Mouse (Mus musculus) hindbrain, postnatal 0 days (tissue): ENCODE data around the gene Ergic1. TPM values are rescaled to one million over a fixed set of nuclear protein-coding genes. Genes with fewer than 3 reads are reported as not detected.

Source experiments
- ATAC-seq: fragments of 200-750 bp; cut with Nextera tagmentation; 2 replicates; pipeline ENCODE4 v1.8.0; 2017; ENCODE audit warnings: mild to moderate bottlenecking, moderate TSS enrichment, moderate library complexity
- DNase-seq: peaks from one replicate; pipeline ENCODE4 v3.0.0-alpha.2; 2015; ENCODE audit warnings: low spot score
- H3K27ac ChIP-seq: fragments of 300-500 bp; sonication (generic); 2 replicates; pipeline ENCODE4 v1.5.1; 2014; ENCODE audit warnings: mild to moderate bottlenecking
- H3K27me3 ChIP-seq: fragments of 300-500 bp; sonication (generic); 2 replicates; pipeline ENCODE4 v1.6.1; 2014; ENCODE audit warnings: low read length, mixed read lengths; ENCODE audit not compliant: insufficient read depth
- H3K36me3 ChIP-seq: fragments of 300-500 bp; sonication (generic); 2 replicates; pipeline ENCODE4 v1.6.1; 2014; ENCODE audit warnings: low read length, mixed read lengths; ENCODE audit not compliant: insufficient read depth
- H3K4me1 ChIP-seq: fragments of 300-500 bp; sonication (generic); 2 replicates; pipeline ENCODE4 v1.6.1; 2014; ENCODE audit warnings: antibody characterized with exemption, low read length, mixed read lengths; ENCODE audit not compliant: insufficient read depth
- H3K4me2 ChIP-seq: fragments of 300-500 bp; sonication (generic); 2 replicates; pipeline ENCODE4 v1.6.1; 2014; ENCODE audit warnings: low read depth, mild to moderate bottlenecking, low read length, moderate library complexity, mixed read lengths
- H3K4me3 ChIP-seq: fragments of 300-500 bp; sonication (generic); 2 replicates; pipeline ENCODE4 v1.5.1; 2014; ENCODE audit warnings: low read length
- H3K9ac ChIP-seq: fragments of 300-500 bp; sonication (generic); replicated peaks from 2 replicates; pipeline ENCODE4 v1.6.1; 2014; ENCODE audit warnings: mild to moderate bottlenecking, low read length, moderate library complexity, mixed read lengths
- H3K9me3 ChIP-seq: fragments of 300-500 bp; sonication (generic); 2 replicates; pipeline ENCODE4 v1.6.1; 2016; ENCODE audit warnings: low read length, mixed read lengths
- CTCF ChIP-seq: IDR thresholded peaks from 2 replicates; pipeline ENCODE4 v1.5.1; 2016; ENCODE audit warnings: antibody characterized with exemption, control low read depth, low read depth
- WGBS: fragments of 180-500 bp; shearing (Covaris S2); extraction: QIAGEN DNeasy Blood & Tissue Kit; methylation state at CpG from one replicate; pipeline ENCODE4 v1.1.7; 2014; 5-methylcytosine and 5-hydroxymethylcytosine counted together
- microRNA-seq, 2 experiments: library from miRNA; unstranded; fragments of <30 nt; microRNA quantifications; one replicate each; pipeline ENCODE4; 2016
- polyA plus RNA-seq: library from polyadenylated mRNA; unstranded; fragments of >200 nt; fragmentation: Nextera tagmentation; extraction: Ambion mirVana; gene quantifications from 2 replicates; pipeline ENCODE4 v1.2.1, GENCODE M21; 2015
- total RNA-seq: library from RNA; depleted of rRNA; stranded (reverse); fragments of >200 nt; gene quantifications from 2 replicates; pipeline ENCODE4 v1.2.3, GENCODE M21; 2014; rRNA removed

Ergic1 gene
- total and polyA plus RNA-seq, 2 experiments from 2014 or later, result 93.5 to 250 TPM

DNA sequence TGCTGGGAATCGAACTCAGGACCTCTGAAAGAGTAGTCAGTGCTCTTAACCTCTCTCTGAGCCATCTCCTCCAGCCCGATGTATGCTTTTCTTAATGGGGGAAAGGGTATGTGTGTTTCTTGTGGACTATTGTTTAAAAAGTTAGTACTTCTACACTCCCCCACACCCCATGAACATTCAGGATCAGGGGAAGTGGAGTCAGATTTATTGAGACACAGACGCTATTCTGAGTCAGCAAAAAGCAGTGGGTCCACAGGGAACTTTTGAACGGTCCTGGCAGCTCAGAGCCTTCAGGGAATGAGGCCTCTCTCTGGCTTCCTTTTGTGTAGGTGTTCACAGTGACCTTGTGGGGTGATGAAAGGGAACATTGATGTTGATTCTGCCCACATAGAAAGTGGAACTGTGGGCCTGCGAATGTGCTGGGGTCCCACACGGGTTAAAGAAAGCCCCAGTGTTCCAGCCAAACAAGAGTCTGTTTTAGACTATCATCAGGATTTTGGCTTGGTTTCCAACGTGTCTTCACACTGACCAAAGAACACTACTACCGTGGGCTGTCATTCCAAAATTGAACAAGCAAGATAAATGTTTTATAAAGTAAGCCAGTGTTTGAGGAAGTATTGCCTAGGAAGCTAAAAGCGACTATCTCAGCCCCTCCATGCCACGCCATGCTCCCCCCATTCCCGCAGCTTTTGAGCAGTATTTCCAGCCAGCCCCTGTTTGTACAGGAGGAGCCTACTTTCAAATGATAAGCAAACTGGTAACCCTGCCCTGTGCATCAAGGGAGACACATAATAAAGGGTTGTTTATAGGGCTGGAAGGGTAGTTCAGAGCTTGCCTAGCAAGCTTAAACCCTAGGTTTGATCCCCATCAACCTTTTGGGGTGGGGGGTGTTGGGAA, 144.4 kb downstream of the Ergic1 start:
- DNase-seq (peak; percentile 34), ATAC-seq (peak; percentile 18; the same call in 1 of the 2 replicates)
- WGBS, result 70% methylated on average over 11 of the region's 11 CpGs
- Histone ChIP-seq H3K27ac (peak overlapping the region; percentile 58), H3K9ac (no peak overlapping the region), H3K4me2 (no peak overlapping the region), H3K4me3 (no peak overlapping the region), H3K9me3 (no peaks in the 10 kb centered on the region), H3K4me1 (peaks cover 10% of the 10 kb centered on the region), H3K36me3 (0 out of 2 replicates have a peak, but pooled peaks cover 5% of the 10 kb centered on the region), H3K27me3 (no peaks in the 10 kb centered on the region)
- no peak for TF ChIP-seq CTCF

Small RNA genes lying within 50 kb of the gene (microRNA-seq; reads per million reads assigned to microRNA genes)
- gene Gm22420, result 0 reads per million in 2 experiments

Other genes starting within 250 kb of the Ergic1 start
- 60.4 and 67.5 TPM in 2 replicates for gene Neurl1b, start 146.7 kb upstream of the Ergic1 start, total RNA-seq
- 1.7 and 2.1 TPM in 2 replicates for gene Neurl1b, start 146.7 kb upstream of the Ergic1 start, polyA plus RNA-seq
- 50.5 and 51.4 TPM in 2 replicates for gene Dusp1, start 639 bp downstream of the Ergic1 start, total RNA-seq
- 25.3 and 27.0 TPM in 2 replicates for gene Dusp1, start 639 bp downstream of the Ergic1 start, polyA plus RNA-seq
- gene Atp6v0e, start 101.7 kb downstream of the Ergic1 start, total RNA-seq, result 98.2 and 124 TPM in 2 replicates
- 121 and 133 TPM in 2 replicates for gene Atp6v0e, start 101.7 kb downstream of the Ergic1 start, polyA plus RNA-seq
- 17.7 and 23.5 TPM in 2 replicates for gene Crebrf, start 154.2 kb downstream of the Ergic1 start, total RNA-seq
- 11.7 and 13.4 TPM in 2 replicates for gene Crebrf, start 154.2 kb downstream of the Ergic1 start, polyA plus RNA-seq
- 38.6 and 42.1 TPM in 2 replicates for gene Bnip1, start 219.6 kb downstream of the Ergic1 start, total RNA-seq
- 45.2 and 48.1 TPM in 2 replicates for gene Bnip1, start 219.6 kb downstream of the Ergic1 start, polyA plus RNA-seq